ENCODE assay signal across 23 mouse cellular contexts in genomic region chr4:11883295-11883694, GRCm38 (mm10).
DNase-seq lines count a peak whose midpoint lies in the region; ATAC-seq lines count a peak whose summit lies in the region.
"Had no signal": no experiment of that assay in that cellular context is flagged by ENCODE, and none has a peak within 500 bp of the region (broad histone marks: within the 10 kb centered on the region; RNA-seq: fewer than 3 reads in every experiment).

No protein-coding gene starts in this region.

- H3K27ac ChIP-seq in heart, embryonic 15.5 days = 0 out of 2 replicates have a peak overlapping the region, but pooled peaks have one; percentile 3
- no peak overlapping the region for H3K27ac ChIP-seq in heart, embryonic 12.5 days (ENCODE audit: poor library complexity, severe bottlenecking)
- H3K27ac ChIP-seq: embryonic facial prominence, embryonic 13.5 days; hindbrain, embryonic 14.5 days; kidney, embryonic 15.5 days; limb, embryonic 12.5 days; neural tube, embryonic 15.5 days had no signal

- peak; percentile 33 for DNase-seq in adrenal gland, postnatal 10 days
- DNase-seq in adrenal gland, postnatal 4 days (ENCODE audit: low spot score in 2 of 2) = no peak
- peak; percentile 32 for DNase-seq in testis, postnatal 14 days (ENCODE audit: low spot score)
- DNase-seq in testis, postnatal 10 days (ENCODE audit: low spot score) = no peak
- no peak for DNase-seq in cerebellum, postnatal 25 days
- DNase-seq: adrenal gland, postnatal 14 days; cerebellum, adult 2 months; cerebellum, postnatal 14 days; embryo, embryonic 11 days; kidney, postnatal 25 days; lung, postnatal 36 days; midbrain, embryonic 14.5 days had no signal

- H3K36me3 ChIP-seq in heart, embryonic 15.5 days = no peaks in the 10 kb centered on the region
- H3K36me3 ChIP-seq in heart, embryonic 12.5 days = no peaks in the 10 kb centered on the region
- H3K36me3 ChIP-seq: embryonic facial prominence, embryonic 13.5 days; kidney, embryonic 15.5 days; limb, embryonic 12.5 days; neural tube, embryonic 15.5 days had no signal

- 61% methylated on average over 5 of the region's 5 CpGs for WGBS in heart, embryonic 15.5 days
- 45% methylated on average over 5 of the region's 5 CpGs for WGBS in heart, embryonic 12.5 days

- H3K27me3 ChIP-seq in heart, embryonic 15.5 days = no peaks in the 10 kb centered on the region
- H3K27me3 ChIP-seq in heart, embryonic 12.5 days (replicated peaks) = no peaks in the 10 kb centered on the region
- H3K27me3 ChIP-seq: embryonic facial prominence, embryonic 13.5 days; kidney, embryonic 15.5 days; limb, embryonic 12.5 days; neural tube, embryonic 15.5 days had no signal

- H3K4me2 ChIP-seq in heart, embryonic 15.5 days = no peak overlapping the region
- no peak overlapping the region for H3K4me2 ChIP-seq in heart, embryonic 12.5 days
- H3K4me2 ChIP-seq: embryonic facial prominence, embryonic 13.5 days; hindbrain, embryonic 14.5 days; kidney, embryonic 15.5 days; limb, embryonic 12.5 days; liver, embryonic 11.5 days; neural tube, embryonic 15.5 days had no signal

- H3K9ac ChIP-seq in heart, embryonic 15.5 days = no peak overlapping the region
- H3K9ac ChIP-seq in heart, embryonic 12.5 days = no peak overlapping the region
- H3K9ac ChIP-seq: embryonic facial prominence, embryonic 13.5 days; hindbrain, embryonic 14.5 days; kidney, embryonic 15.5 days; limb, embryonic 12.5 days; neural tube, embryonic 15.5 days had no signal

- H3K4me3 ChIP-seq in heart, embryonic 15.5 days = no peak overlapping the region
- no peak overlapping the region for H3K4me3 ChIP-seq in heart, embryonic 12.5 days
- H3K4me3 ChIP-seq: embryonic facial prominence, embryonic 13.5 days; kidney, embryonic 15.5 days; limb, embryonic 12.5 days; megakaryocyte, embryonic 14.5 days; neural tube, embryonic 15.5 days had no signal

- no peak for ATAC-seq in heart, embryonic 15.5 days (replicated peaks; ENCODE audit: insufficient number of reproducible peaks, insufficient read depth, low FRiP score, low read depth)
- ATAC-seq in heart, embryonic 12.5 days (ENCODE audit: insufficient number of reproducible peaks, low FRiP score) = no peak
- ATAC-seq: forebrain, embryonic 16.5 days; intestine, postnatal 0 days had no signal

- peaks cover 21% of the 10 kb centered on the region for H3K4me1 ChIP-seq in heart, embryonic 15.5 days (replicated peaks)
- H3K4me1 ChIP-seq in heart, embryonic 12.5 days (replicated peaks) = peaks cover 44% of the 10 kb centered on the region

- H3K9me3 ChIP-seq in heart, embryonic 15.5 days (replicated peaks) = no peaks in the 10 kb centered on the region
- no peaks in the 10 kb centered on the region for H3K9me3 ChIP-seq in heart, embryonic 12.5 days (replicated peaks)
- H3K9me3 ChIP-seq: embryonic facial prominence, embryonic 13.5 days; kidney, embryonic 15.5 days; limb, embryonic 12.5 days; megakaryocyte, embryonic 14.5 days; neural tube, embryonic 15.5 days had no signal

Comparison
In these comparisons a context has a peak if more than half of its experiments do, and no peak if none do; other contexts are left out.
1. DNase-seq: peak in adrenal gland, postnatal 10 days (single experiment) and testis, postnatal 14 days (single experiment); none in adrenal gland, postnatal 4 days (0 of 2), testis, postnatal 10 days (single experiment) and cerebellum, postnatal 25 days (0 of 2).